Mouse (Mus musculus) adipose tissue, adult 10 weeks (tissue): ENCODE data around the gene 4930578G10Rik. TPM values are rescaled to one million over a fixed set of nuclear protein-coding genes. Genes with fewer than 3 reads are reported as not detected.

Experiments used
- polyA plus RNA-seq: library from polyadenylated mRNA; stranded (reverse); fragments of 350-450 nt; fragmentation: Illumina TruSeq; extraction: RNeasy Lipid Tissue Mini Kit (QIAGEN cat#74804); gene quantifications from one replicate; pipeline ENCODE4 v1.2.3, GENCODE M21; 2014; ENCODE audit warnings: low read depth, low replicate concordance

4930578G10Rik gene
- polyA plus RNA-seq = not detected

GRCm38 (mm10) chr4:42735245-42735644 lies at the start of gene 4930578G10Rik:
Gene 4930578G10Rik (plus strand): TSS chr4:42735545.

DNA sequence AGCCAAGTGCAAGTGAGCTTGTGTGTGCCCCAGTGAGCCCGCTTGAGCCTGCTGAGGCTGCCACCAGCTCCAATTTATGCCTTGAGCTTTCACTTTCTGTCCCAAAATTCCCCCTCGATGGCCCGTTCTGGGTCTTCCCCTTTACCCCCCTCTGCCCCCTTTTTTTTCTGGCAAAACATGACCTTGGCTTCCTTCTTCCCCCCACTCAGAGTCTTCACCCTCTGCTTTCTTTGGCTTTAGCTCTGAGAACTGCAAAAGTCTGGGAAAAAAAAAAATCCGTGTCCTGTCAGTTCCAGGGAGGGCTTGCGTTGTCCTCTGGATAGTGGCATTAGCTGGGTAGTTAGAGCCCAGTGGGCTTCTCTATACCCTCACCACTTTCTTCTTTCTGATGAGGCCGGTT lies 21.1 kb downstream of the 4930578G10Rik start, which contains the start of gene Ccl19:
TSS of gene Ccl19 (minus strand) at position 101 of the 400 bp plus-strand sequence.

DNA sequence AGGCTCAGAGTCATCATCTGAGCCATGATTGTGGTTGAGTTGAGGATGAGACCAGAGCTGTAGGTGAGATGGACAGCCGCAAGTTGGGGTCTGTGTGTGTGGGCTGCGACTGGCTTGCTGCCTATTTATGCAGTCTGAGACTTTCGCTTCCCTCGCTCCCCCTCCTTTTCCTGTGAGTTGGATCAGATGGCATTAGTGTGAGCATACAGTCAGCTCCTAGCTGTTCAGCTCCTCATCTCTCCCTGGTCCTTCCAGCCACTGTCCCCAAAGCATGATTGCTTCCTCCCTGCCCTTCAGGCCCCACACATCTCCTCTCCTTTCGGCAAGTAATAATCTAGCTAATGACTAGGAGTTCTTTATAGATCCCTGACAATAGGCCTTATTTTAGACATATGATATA lies 38.5 kb downstream of the 4930578G10Rik start, which contains the start of gene Ccl21a:
TSS of gene Ccl21a (minus strand) at position 101 of the 400 bp plus-strand sequence.

DNA sequence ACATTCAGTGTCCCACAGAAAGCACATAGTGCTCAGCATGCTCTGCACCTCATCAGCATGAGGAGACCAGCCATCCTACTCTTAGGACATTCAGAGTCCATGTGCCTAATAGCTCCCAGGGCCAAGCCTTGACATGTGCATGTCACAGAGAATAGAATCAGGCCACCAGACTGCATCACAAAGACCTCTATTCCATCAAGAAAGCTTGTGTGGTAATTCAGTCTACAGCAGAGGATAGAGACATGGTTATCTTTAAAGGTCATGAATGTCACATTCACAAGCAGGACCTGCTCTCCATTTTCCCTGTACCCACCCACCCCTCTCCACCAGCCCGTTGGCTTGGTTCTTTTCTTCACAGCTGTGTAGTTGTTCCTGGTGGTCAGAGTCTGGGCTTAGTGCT lies 118.4 kb downstream of the 4930578G10Rik start, which contains the start of gene Fam205a1:
TSS of gene Fam205a1 (minus strand) at position 101 of the 400 bp plus-strand sequence.

DNA sequence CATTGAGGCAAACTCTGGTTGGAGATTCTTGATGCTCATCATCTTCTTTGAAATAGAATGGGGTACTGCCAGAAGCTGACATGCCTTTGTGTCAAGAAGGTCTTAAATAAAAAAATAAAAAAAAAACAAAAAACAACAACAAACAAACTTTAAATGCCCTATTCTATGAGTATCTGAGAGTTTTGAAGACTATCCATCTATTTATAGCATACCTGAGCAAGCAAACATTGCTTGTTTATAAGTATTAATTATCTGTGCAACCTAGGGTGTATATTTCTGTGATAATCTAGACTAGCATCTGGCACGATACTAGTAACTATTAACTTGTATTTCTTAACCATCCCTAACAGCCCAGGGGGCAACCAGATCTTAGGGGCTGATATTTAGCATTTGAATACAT lies 121.3 kb downstream of the 4930578G10Rik start, which contains the start of gene Gm12394:
TSS of gene Gm12394 (minus strand) at position 101 of the 400 bp plus-strand sequence.

GRCm38 (mm10) chr4:42874134-42874533 lies 138.8 kb downstream of the 4930578G10Rik start, which contains the start of gene Fam205c:
Gene Fam205c (minus strand): TSS chr4:42874234.

Other genes starting within 250 kb of the 4930578G10Rik start
- not detected for gene Fam205a2, start 207.4 kb upstream of the 4930578G10Rik start, polyA plus RNA-seq
- gene Gm10591, start 123.3 kb upstream of the 4930578G10Rik start, polyA plus RNA-seq = not detected
- 13.2 TPM for gene Gm2564, start 105.8 kb upstream of the 4930578G10Rik start, polyA plus RNA-seq
- not detected for gene Ccl27b, start 80.3 kb upstream of the 4930578G10Rik start, polyA plus RNA-seq
- gene Il11ra2, start 73.7 kb upstream of the 4930578G10Rik start, polyA plus RNA-seq = not detected
- 7.4 TPM for gene Ccl19, start 21.0 kb downstream of the 4930578G10Rik start, polyA plus RNA-seq
- gene Ccl21a, start 38.4 kb downstream of the 4930578G10Rik start, polyA plus RNA-seq = 115 TPM
- 0.31 TPM for gene Fam205a1, start 118.3 kb downstream of the 4930578G10Rik start, polyA plus RNA-seq
- gene Gm12394, start 121.2 kb downstream of the 4930578G10Rik start, polyA plus RNA-seq = not detected
- 7.8 TPM for gene Fam205c, start 138.7 kb downstream of the 4930578G10Rik start, polyA plus RNA-seq
- 1.0 TPM for gene Phf24, start 181.1 kb downstream of the 4930578G10Rik start, polyA plus RNA-seq
- 12.6 TPM for gene Dnajb5, start 214.3 kb downstream of the 4930578G10Rik start, polyA plus RNA-seq
- gene 1700022I11Rik, start 234.1 kb downstream of the 4930578G10Rik start, polyA plus RNA-seq = 0.30 TPM